Mouse (Mus musculus): ENCODE data around the gene Adrm1. TPM values are rescaled to one million over a fixed set of nuclear protein-coding genes. Genes with fewer than 3 reads are reported as not detected.

Adrm1 gene
- polyA plus RNA-seq, 1 experiment from 2014 or later: 102 TPM

DNA sequence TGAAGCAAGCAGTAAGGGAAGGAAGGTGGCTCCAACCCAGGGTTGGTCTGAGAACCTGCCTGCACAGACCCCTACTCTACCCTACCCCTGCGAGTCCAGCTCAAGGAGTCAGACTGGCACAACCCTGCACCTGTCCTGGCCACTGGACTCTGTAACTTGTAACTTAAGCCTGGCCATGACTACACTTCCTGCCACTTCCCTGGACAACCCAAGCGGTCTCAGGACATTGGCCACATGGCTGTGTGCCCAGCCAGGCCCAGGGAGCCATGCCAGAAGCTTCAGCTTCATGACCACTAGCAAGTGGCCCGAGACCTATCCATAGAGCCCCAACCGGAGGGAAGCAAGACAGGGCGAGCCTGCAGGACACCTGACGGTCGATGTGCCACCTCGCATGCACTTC lies 46.3 kb downstream of the Adrm1 start:
- Histone ChIP-seq H3K4me3 (ENCODE audit: control insufficient read depth in 1 of 2, insufficient read depth in 1 of 2, low read depth in 1 of 2, low read length in 2 of 2) (no peak overlapping the region), H3K9ac (ENCODE audit: low read length) (no peak overlapping the region), H3K36me3 (ENCODE audit: control insufficient read depth, insufficient read depth, low read length) (peaks cover 8% of the 10 kb centered on the region; the same call in 1 of the 2 replicates), H3K4me1 (ENCODE audit: control insufficient read depth in 2 of 2, insufficient read depth in 2 of 2, low read length in 2 of 2) (peaks cover 46 to 55% of the 10 kb centered on the region in 2 experiments), H3K4me2 (ENCODE audit: low read length) (no peak overlapping the region), H3K9me3 (ENCODE audit: control insufficient read depth, low read length) (no peaks in the 10 kb centered on the region), H3K27me3 (ENCODE audit: control insufficient read depth, insufficient read depth, low read length) (no peaks in the 10 kb centered on the region), H3K27ac (replicated peaks in 1 of 2; ENCODE audit: control insufficient read depth in 1 of 2, insufficient read depth in 1 of 2, low read depth in 2 of 2, low read length in 2 of 2) (0 out of 4 replicates have a peak overlapping the region, but pooled peaks of 1 of the 2 experiments have one; percentile 57)
- no peak for ATAC-seq (ENCODE audit: insufficient number of reproducible peaks, insufficient read depth, low FRiP score, low read depth)
- WGBS: 81% methylated on average over 8 of the region's 8 CpGs

DNA sequence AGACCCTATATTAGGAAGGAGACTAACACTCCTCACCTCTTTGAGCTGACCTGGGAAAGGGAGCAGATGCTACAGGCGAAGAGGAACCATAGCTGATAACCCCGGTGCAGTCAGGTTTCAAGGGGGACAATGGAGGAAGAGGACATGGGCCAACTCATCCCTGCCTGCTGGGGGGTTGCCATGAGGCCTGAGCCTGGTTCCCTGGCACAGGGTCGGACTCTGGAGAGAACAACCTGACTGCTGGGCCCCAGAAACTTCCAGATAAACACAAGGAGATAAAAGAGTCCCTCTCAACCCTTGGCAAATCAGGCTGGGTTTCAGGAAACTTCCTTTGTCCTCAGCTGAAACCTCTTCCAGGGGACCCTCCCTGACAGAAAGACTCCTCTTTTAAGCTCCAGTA lies 47.0 kb downstream of the Adrm1 start:
- Histone ChIP-seq H3K9me3 (ENCODE audit: control insufficient read depth, low read length) (no peaks in the 10 kb centered on the region), H3K36me3 (ENCODE audit: control insufficient read depth, insufficient read depth, low read length) (peaks cover 8% of the 10 kb centered on the region; the same call in 1 of the 2 replicates), H3K27ac (replicated peaks in 1 of 2; ENCODE audit: control insufficient read depth in 1 of 2, insufficient read depth in 1 of 2, low read depth in 2 of 2, low read length in 2 of 2) (peak overlapping the region; percentile 38 to 57; a peak in 2 of 4 replicates), H3K9ac (ENCODE audit: low read length) (peak overlapping the region; percentile 41; the same call in 1 of the 2 replicates), H3K4me2 (ENCODE audit: low read length) (no peak overlapping the region), H3K4me3 (ENCODE audit: control insufficient read depth in 1 of 2, insufficient read depth in 1 of 2, low read depth in 1 of 2, low read length in 2 of 2) (no peak overlapping the region), H3K27me3 (ENCODE audit: control insufficient read depth, insufficient read depth, low read length) (no peaks in the 10 kb centered on the region), H3K4me1 (ENCODE audit: control insufficient read depth in 2 of 2, insufficient read depth in 2 of 2, low read length in 2 of 2) (peaks cover 47 to 56% of the 10 kb centered on the region in 2 experiments)
- no peak for ATAC-seq (ENCODE audit: insufficient number of reproducible peaks, insufficient read depth, low FRiP score, low read depth)
- 41% methylated on average over 3 of the region's 3 CpGs for WGBS

DNA sequence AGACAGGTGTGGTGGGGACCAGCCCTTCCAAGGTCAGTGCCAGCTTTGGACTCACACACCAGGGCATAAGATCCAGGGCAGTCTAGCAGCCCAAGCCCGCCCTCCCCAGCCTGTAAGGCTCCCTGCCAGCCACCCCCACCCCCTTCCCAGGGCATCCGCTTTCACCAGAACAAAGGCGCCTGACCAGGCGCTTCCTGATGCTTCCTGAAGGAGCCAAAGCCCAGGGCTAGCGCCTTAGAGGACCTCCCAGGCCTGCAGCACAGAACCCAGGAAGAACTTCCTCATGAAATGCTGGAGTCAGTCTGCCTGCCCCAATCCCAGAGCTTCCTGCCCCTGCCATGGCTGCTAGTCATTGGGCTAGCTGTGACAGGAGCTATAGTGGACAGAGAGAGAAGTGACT lies 47.4 kb downstream of the Adrm1 start:
- no peaks in the 10 kb centered on the region for H3K27me3 ChIP-seq (ENCODE audit: control insufficient read depth, insufficient read depth, low read length)
- ATAC-seq (ENCODE audit: insufficient number of reproducible peaks, insufficient read depth, low FRiP score, low read depth): no peak
- 34% methylated on average over 5 of the region's 5 CpGs for WGBS

GRCm38 (mm10) chr2:180219145-180219943 lies 48.1 kb downstream of the Adrm1 start:
- Histone ChIP-seq H3K4me2 (ENCODE audit: low read length) (no peak overlapping the region), H3K4me1 (ENCODE audit: control insufficient read depth in 2 of 2, insufficient read depth in 2 of 2, low read length in 2 of 2) (peaks cover 43 to 53% of the 10 kb centered on the region in 2 experiments), H3K9me3 (ENCODE audit: control insufficient read depth, low read length) (no peaks in the 10 kb centered on the region), H3K9ac (ENCODE audit: low read length) (peak overlapping the region; percentile 41; the same call in 1 of the 2 replicates), H3K27me3 (ENCODE audit: control insufficient read depth, insufficient read depth, low read length) (no peaks in the 10 kb centered on the region), H3K4me3 (ENCODE audit: control insufficient read depth in 1 of 2, insufficient read depth in 1 of 2, low read depth in 1 of 2, low read length in 2 of 2) (no peak overlapping the region), H3K36me3 (ENCODE audit: control insufficient read depth, insufficient read depth, low read length) (peaks cover 8% of the 10 kb centered on the region; the same call in 1 of the 2 replicates), H3K27ac (replicated peaks in 1 of 2; ENCODE audit: control insufficient read depth in 1 of 2, insufficient read depth in 1 of 2, low read depth in 2 of 2, low read length in 2 of 2) (peak overlapping the region; percentile 18 to 57)
- WGBS: 81% methylated on average over 15 of the region's 15 CpGs
- no peak for ATAC-seq (ENCODE audit: insufficient number of reproducible peaks, insufficient read depth, low FRiP score, low read depth)

More for the DNA sequence above, 47.4 kb downstream of the Adrm1 start:
- peak overlapping the region; percentile 41; the same call in 1 of the 2 replicates for H3K9ac ChIP-seq (ENCODE audit: low read length)
- no peak overlapping the region for H3K4me3 ChIP-seq (ENCODE audit: control insufficient read depth in 1 of 2, insufficient read depth in 1 of 2, low read depth in 1 of 2, low read length in 2 of 2)
- H3K9me3 ChIP-seq (ENCODE audit: control insufficient read depth, low read length): no peaks in the 10 kb centered on the region
- H3K4me2 ChIP-seq (ENCODE audit: low read length): no peak overlapping the region
- H3K4me1 ChIP-seq (ENCODE audit: control insufficient read depth in 2 of 2, insufficient read depth in 2 of 2, low read length in 2 of 2): peaks cover 47 to 56% of the 10 kb centered on the region in 2 experiments
- peak overlapping the region; percentile 38 to 57 for H3K27ac ChIP-seq (replicated peaks in 1 of 2; ENCODE audit: control insufficient read depth in 1 of 2, insufficient read depth in 1 of 2, low read depth in 2 of 2, low read length in 2 of 2)
- H3K36me3 ChIP-seq (ENCODE audit: control insufficient read depth, insufficient read depth, low read length): peaks cover 8% of the 10 kb centered on the region; the same call in 1 of the 2 replicates

GRCm38 (mm10) chr2:180220165-180220564 lies 48.9 kb downstream of the Adrm1 start:
- ATAC-seq (ENCODE audit: insufficient number of reproducible peaks, insufficient read depth, low FRiP score, low read depth): no peak
- peaks cover 39 to 53% of the 10 kb centered on the region in 2 experiments for H3K4me1 ChIP-seq (ENCODE audit: control insufficient read depth in 2 of 2, insufficient read depth in 2 of 2, low read length in 2 of 2)
- no peaks in the 10 kb centered on the region for H3K9me3 ChIP-seq (ENCODE audit: control insufficient read depth, low read length)
- H3K4me3 ChIP-seq (ENCODE audit: control insufficient read depth in 1 of 2, insufficient read depth in 1 of 2, low read depth in 1 of 2, low read length in 2 of 2): no peak overlapping the region
- H3K27me3 ChIP-seq (ENCODE audit: control insufficient read depth, insufficient read depth, low read length): no peaks in the 10 kb centered on the region
- no peak overlapping the region for H3K4me2 ChIP-seq (ENCODE audit: low read length)
- H3K9ac ChIP-seq (ENCODE audit: low read length): no peak overlapping the region
- H3K36me3 ChIP-seq (ENCODE audit: control insufficient read depth, insufficient read depth, low read length): peaks cover 8% of the 10 kb centered on the region; the same call in 1 of the 2 replicates
- H3K27ac ChIP-seq (replicated peaks in 1 of 2; ENCODE audit: control insufficient read depth in 1 of 2, insufficient read depth in 1 of 2, low read depth in 2 of 2, low read length in 2 of 2): no peak overlapping the region
- 61% methylated on average over 9 of the region's 9 CpGs for WGBS

GRCm38 (mm10) chr2:180221051-180221450 lies 49.8 kb downstream of the Adrm1 start:
- peaks cover 8% of the 10 kb centered on the region; the same call in 1 of the 2 replicates for H3K36me3 ChIP-seq (ENCODE audit: control insufficient read depth, insufficient read depth, low read length)
- H3K9me3 ChIP-seq (ENCODE audit: control insufficient read depth, low read length): no peaks in the 10 kb centered on the region
- 76% methylated on average over 9 of the region's 9 CpGs for WGBS
- no peak overlapping the region for H3K9ac ChIP-seq (ENCODE audit: low read length)
- H3K4me1 ChIP-seq (ENCODE audit: control insufficient read depth in 2 of 2, insufficient read depth in 2 of 2, low read length in 2 of 2): peaks cover 30 to 49% of the 10 kb centered on the region in 2 experiments
- no peak overlapping the region for H3K4me3 ChIP-seq (ENCODE audit: control insufficient read depth in 1 of 2, insufficient read depth in 1 of 2, low read depth in 1 of 2, low read length in 2 of 2)
- no peak overlapping the region for H3K27ac ChIP-seq (replicated peaks in 1 of 2; ENCODE audit: control insufficient read depth in 1 of 2, insufficient read depth in 1 of 2, low read depth in 2 of 2, low read length in 2 of 2)
- no peak for ATAC-seq (ENCODE audit: insufficient number of reproducible peaks, insufficient read depth, low FRiP score, low read depth)
- no peak overlapping the region for H3K4me2 ChIP-seq (ENCODE audit: low read length)
- H3K27me3 ChIP-seq (ENCODE audit: control insufficient read depth, insufficient read depth, low read length): no peaks in the 10 kb centered on the region; the same call in 1 of the 2 replicates

- Histone ChIP-seq H3K9ac (ENCODE audit: low read length) (0 out of 2 replicates have a peak overlapping the region, but pooled peaks have one; percentile 13), H3K4me2 (ENCODE audit: low read length) (0 out of 2 replicates have a peak overlapping the region, but pooled peaks have one; percentile 12), H3K9me3 (ENCODE audit: control insufficient read depth, low read length) (no peaks in the 10 kb centered on the region), H3K4me3 (ENCODE audit: control insufficient read depth in 1 of 2, insufficient read depth in 1 of 2, low read depth in 1 of 2, low read length in 2 of 2) (no peak overlapping the region), H3K27me3 (ENCODE audit: control insufficient read depth, insufficient read depth, low read length) (no peaks in the 10 kb centered on the region; the same call in 1 of the 2 replicates), H3K36me3 (ENCODE audit: control insufficient read depth, insufficient read depth, low read length) (peaks cover 8% of the 10 kb centered on the region; the same call in 1 of the 2 replicates), H3K4me1 (ENCODE audit: control insufficient read depth in 2 of 2, insufficient read depth in 2 of 2, low read length in 2 of 2) (peaks cover 32 to 50% of the 10 kb centered on the region in 2 experiments), H3K27ac (replicated peaks in 1 of 2; ENCODE audit: control insufficient read depth in 1 of 2, insufficient read depth in 1 of 2, low read depth in 2 of 2, low read length in 2 of 2) (0 out of 4 replicates have a peak overlapping the region, but pooled peaks of 1 of the 2 experiments have one; percentile 25)
- 13% methylated on average over 6 of the region's 6 CpGs for WGBS
- ATAC-seq (ENCODE audit: insufficient number of reproducible peaks, insufficient read depth, low FRiP score, low read depth): peak; percentile 7; the same call in 1 of the 2 replicates
Observed at GRCm38 (mm10) chr2:180222250-180222649, 51.0 kb downstream of the Adrm1 start.

Measured in heart, embryonic 14.5 days (tissue).